Mouse (Mus musculus) heart, embryonic 14.5 days (tissue): Measurements from ENCODE around the gene Ccnk. TPM values are rescaled to one million over a fixed set of nuclear protein-coding genes. Genes with fewer than 3 reads are reported as not detected.

ENCODE experiments used
- ATAC-seq: fragments of 200-750 bp; cut with Nextera tagmentation; 2 replicates; pipeline ENCODE4 v1.8.0; 2017; ENCODE audit warnings: low read depth, moderate TSS enrichment; ENCODE audit not compliant: insufficient number of reproducible peaks, insufficient read depth, low FRiP score
- H3K27ac ChIP-seq, 2 experiments: fragments of 200-500 bp in 1 of 2; fragments of 300-500 bp in 1 of 2; sonication (generic) in 1 of 2; replicated peaks in 1 of 2; 2 replicates each; pipeline ENCODE4 v1.5.1; 2012 to 2014; ENCODE audit warnings: low read depth in 2 of 2, low read length in 2 of 2, control low read depth in 1 of 2, mild to moderate bottlenecking in 1 of 2, mixed read lengths in 1 of 2; ENCODE audit not compliant: control insufficient read depth in 1 of 2, insufficient read depth in 1 of 2
- H3K27me3 ChIP-seq: fragments of 300-500 bp; sonication (generic); 2 replicates; pipeline ENCODE4 v1.6.1; 2014; ENCODE audit warnings: mild to moderate bottlenecking, low read length, control low read depth; ENCODE audit not compliant: control insufficient read depth, insufficient read depth
- H3K36me3 ChIP-seq: fragments of 300-500 bp; sonication (generic); 2 replicates; pipeline ENCODE4 v1.6.1; 2014; ENCODE audit warnings: mild to moderate bottlenecking, control low read depth, low read length, mixed read lengths; ENCODE audit not compliant: control insufficient read depth, insufficient read depth
- H3K4me1 ChIP-seq, 2 experiments: fragments of 200-500 bp in 1 of 2; fragments of 300-500 bp in 1 of 2; sonication (generic) in 1 of 2; 2 replicates each; pipeline ENCODE4 v1.6.1; 2012 to 2014; ENCODE audit warnings: low read length in 2 of 2, control low read depth in 1 of 2, mixed read lengths in 1 of 2; ENCODE audit not compliant: control insufficient read depth in 2 of 2, insufficient read depth in 2 of 2
- H3K4me2 ChIP-seq: fragments of 300-500 bp; sonication (generic); 2 replicates; pipeline ENCODE4 v1.6.1; 2014; ENCODE audit warnings: mild to moderate bottlenecking, low read length
- H3K4me3 ChIP-seq, 2 experiments: fragments of 200-500 bp in 1 of 2; fragments of 300-500 bp in 1 of 2; sonication (generic) in 1 of 2; 2 replicates each; pipeline ENCODE4 v1.5.1; 2012 to 2014; ENCODE audit warnings: low read length in 2 of 2, mild to moderate bottlenecking in 2 of 2, control low read depth in 1 of 2, low read depth in 1 of 2, moderate library complexity in 1 of 2; ENCODE audit not compliant: control insufficient read depth in 1 of 2, insufficient read depth in 1 of 2
- H3K9ac ChIP-seq: fragments of 300-500 bp; sonication (generic); 2 replicates; pipeline ENCODE4 v1.6.1; 2014; ENCODE audit warnings: mild to moderate bottlenecking, low read length
- H3K9me3 ChIP-seq: fragments of 300-500 bp; sonication (generic); 2 replicates; pipeline ENCODE4 v1.6.1; 2016; ENCODE audit warnings: low read length, control low read depth; ENCODE audit not compliant: control insufficient read depth
- WGBS: fragments of 180-500 bp; shearing (Covaris S2); extraction: QIAGEN DNeasy Blood & Tissue Kit; methylation state at CpG from one replicate; pipeline ENCODE4 v1.1.7; 2014; 5-methylcytosine and 5-hydroxymethylcytosine counted together
- polyA plus RNA-seq: library from polyadenylated mRNA; unstranded; fragments of >200 nt; fragmentation: Nextera tagmentation; extraction: Ambion mirVana; gene quantifications from 2 replicates; pipeline ENCODE4 v1.2.1, GENCODE M21; 2014

Ccnk gene
- polyA plus RNA-seq, 1 experiment from 2014 or later: 3.9 TPM

GRCm38 (mm10) chr12:108233736-108234135 lies 54.4 kb downstream of the Ccnk start:
- H3K9ac ChIP-seq: no peak overlapping the region
- no peaks in the 10 kb centered on the region for H3K9me3 ChIP-seq
- H3K4me2 ChIP-seq: no peak overlapping the region
- 80% methylated on average over 6 of the region's 6 CpGs for WGBS
- ATAC-seq: no peak
- peaks cover 57 to 72% of the 10 kb centered on the region in 2 experiments for H3K4me1 ChIP-seq
- no peaks in the 10 kb centered on the region for H3K27me3 ChIP-seq
- H3K36me3 ChIP-seq: no peaks in the 10 kb centered on the region
- no peak overlapping the region for H3K4me3 ChIP-seq
- no peak overlapping the region for H3K27ac ChIP-seq

- Histone ChIP-seq H3K4me1 (peaks cover 57 to 72% of the 10 kb centered on the region in 2 experiments), H3K9ac (no peak overlapping the region), H3K9me3 (no peaks in the 10 kb centered on the region), H3K27me3 (no peaks in the 10 kb centered on the region), H3K4me3 (no peak overlapping the region), H3K27ac (no peak overlapping the region), H3K36me3 (no peaks in the 10 kb centered on the region), H3K4me2 (no peak overlapping the region)
- ATAC-seq: no peak
- 41% methylated on average over 14 of the region's 14 CpGs for WGBS
These were observed 55.6 kb downstream of the Ccnk start for GRCm38 (mm10) chr12:108234832-108235602.

- no peaks in the 10 kb centered on the region for H3K27me3 ChIP-seq
- no peak overlapping the region for H3K4me2 ChIP-seq
- H3K27ac ChIP-seq: no peak overlapping the region
- peaks cover 63 to 79% of the 10 kb centered on the region in 2 experiments for H3K4me1 ChIP-seq
- H3K9ac ChIP-seq: peak overlapping the region; percentile 42; the same call in 1 of the 2 replicates
- H3K4me3 ChIP-seq: no peak overlapping the region
- ATAC-seq: no peak
- H3K36me3 ChIP-seq: no peaks in the 10 kb centered on the region
- WGBS: 70% methylated on average over 18 of the region's 18 CpGs
- no peaks in the 10 kb centered on the region for H3K9me3 ChIP-seq
These were observed 56.7 kb downstream of the Ccnk start for GRCm38 (mm10) chr12:108235976-108236555.

GRCm38 (mm10) chr12:108237300-108238006 lies 58.1 kb downstream of the Ccnk start:
- no peaks in the 10 kb centered on the region for H3K9me3 ChIP-seq
- no peaks in the 10 kb centered on the region for H3K27me3 ChIP-seq
- H3K27ac ChIP-seq: peak overlapping the region; percentile 44 to 87
- H3K4me2 ChIP-seq: peak overlapping the region; percentile 33; the same call in 1 of the 2 replicates
- no peak overlapping the region for H3K4me3 ChIP-seq
- H3K36me3 ChIP-seq: no peaks in the 10 kb centered on the region
- WGBS: 47% methylated on average over 6 of the region's 6 CpGs
- peaks cover 66 to 81% of the 10 kb centered on the region in 2 experiments for H3K4me1 ChIP-seq
- ATAC-seq: peak; percentile 50
- 0 out of 2 replicates have a peak overlapping the region, but pooled peaks have one; percentile 42 for H3K9ac ChIP-seq

- Histone ChIP-seq H3K4me3 (no peak overlapping the region), H3K4me2 (no peak overlapping the region), H3K27me3 (no peaks in the 10 kb centered on the region), H3K36me3 (no peaks in the 10 kb centered on the region), H3K27ac (peak overlapping the region in 1 of 2 experiments; percentile 87; a peak in 2 of 4 replicates), H3K9ac (no peak overlapping the region), H3K4me1 (peaks cover 68 to 88% of the 10 kb centered on the region in 2 experiments), H3K9me3 (no peaks in the 10 kb centered on the region)
- WGBS: 73% methylated on average over 17 of the region's 17 CpGs
- no peak for ATAC-seq
These were observed 59.1 kb downstream of the Ccnk start for GRCm38 (mm10) chr12:108238395-108239035.

- Histone ChIP-seq H3K27ac (peak overlapping the region; percentile 32 to 87), H3K4me1 (peaks cover 75 to 92% of the 10 kb centered on the region in 2 experiments), H3K27me3 (no peaks in the 10 kb centered on the region), H3K9ac (peak overlapping the region; percentile 6; the same call in 1 of the 2 replicates), H3K36me3 (no peaks in the 10 kb centered on the region), H3K4me3 (no peak overlapping the region), H3K4me2 (0 out of 2 replicates have a peak overlapping the region, but pooled peaks have one; percentile 14), H3K9me3 (no peaks in the 10 kb centered on the region)
- ATAC-seq: peak; percentile 18; the same call in 1 of the 2 replicates
- 39% methylated on average over 5 of the region's 5 CpGs for WGBS
These were observed 60.1 kb downstream of the Ccnk start for GRCm38 (mm10) chr12:108239441-108239840.

- Histone ChIP-seq H3K36me3 (no peaks in the 10 kb centered on the region), H3K9me3 (no peaks in the 10 kb centered on the region), H3K4me3 (no peak overlapping the region), H3K27ac (no peak overlapping the region), H3K9ac (0 out of 2 replicates have a peak overlapping the region, but pooled peaks have one; percentile 0), H3K4me2 (no peak overlapping the region), H3K27me3 (no peaks in the 10 kb centered on the region), H3K4me1 (peaks cover 77 to 93% of the 10 kb centered on the region in 2 experiments)
- 89% methylated on average over 13 of the region's 13 CpGs for WGBS
- no peak for ATAC-seq
These were observed 61.1 kb downstream of the Ccnk start for GRCm38 (mm10) chr12:108240401-108240890.
